Mouse (Mus musculus): ENCODE results near the gene Zbtb40.

The Zbtb40 gene

DNA sequence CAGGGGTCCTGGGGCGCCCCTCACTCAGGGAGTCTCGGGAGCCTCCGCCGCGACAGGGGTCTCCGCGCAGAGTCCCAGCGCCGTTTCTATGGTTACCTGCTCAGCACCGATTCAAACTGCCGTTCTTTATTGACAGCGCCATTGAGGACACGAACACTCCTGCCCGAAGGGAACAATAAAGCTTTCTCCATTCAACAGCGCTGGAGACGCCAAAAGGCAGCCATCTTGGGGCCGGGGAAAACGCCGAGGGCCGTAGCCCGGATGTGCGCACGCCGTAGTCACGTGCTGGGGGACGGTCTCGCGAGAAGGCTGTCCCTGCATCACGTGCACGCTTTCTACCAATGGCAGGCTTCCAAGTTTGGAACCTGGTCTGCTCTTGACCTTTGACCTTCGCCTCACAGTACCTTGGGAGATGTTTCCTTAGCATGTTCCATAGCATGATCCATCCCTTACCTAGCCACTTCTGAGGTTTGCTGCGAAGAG lies at the start of gene Zbtb40:
TSS of gene Zbtb40 (minus strand) at position 252 of the 483 bp plus-strand sequence.
- DNase-seq (ENCODE audit: extremely low spot score) = peak; percentile 97

- DNase-seq (ENCODE audit: extremely low spot score) = no peak
Measured at GRCm38 (mm10) chr4:137097984-137098327, 49.4 kb upstream of the Zbtb40 start.

GRCm38 (mm10) chr4:137097246-137097983 lies 48.8 kb upstream of the Zbtb40 start:
- DNase-seq (ENCODE audit: extremely low spot score) = no peak

GRCm38 (mm10) chr4:137096353-137096752 lies 47.8 kb upstream of the Zbtb40 start:
- DNase-seq (ENCODE audit: extremely low spot score) = no peak

- DNase-seq (ENCODE audit: extremely low spot score) = peak; percentile 22
Measured at GRCm38 (mm10) chr4:137085083-137085810, 36.6 kb upstream of the Zbtb40 start.

DNA sequence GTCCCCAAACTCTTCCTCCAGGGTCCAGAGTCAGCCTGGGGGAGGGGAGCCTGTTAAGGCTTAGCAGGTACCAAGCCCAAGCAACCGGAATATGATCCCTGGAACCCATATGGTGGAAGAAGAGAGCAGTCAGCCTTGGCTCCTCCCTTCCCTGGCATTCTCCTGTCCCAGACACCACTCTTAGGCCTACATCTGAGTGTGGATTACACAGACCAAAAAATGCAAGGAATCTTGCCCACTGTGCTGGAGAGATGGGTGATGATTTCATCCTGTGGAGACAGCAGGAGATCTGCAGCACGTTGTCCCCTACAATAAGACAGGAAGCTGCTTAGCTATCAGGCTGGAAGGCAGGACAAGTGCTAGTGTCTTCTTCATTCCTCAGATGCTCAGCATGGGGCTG lies 34.3 kb upstream of the Zbtb40 start:
- DNase-seq (ENCODE audit: extremely low spot score) = no peak

DNA sequence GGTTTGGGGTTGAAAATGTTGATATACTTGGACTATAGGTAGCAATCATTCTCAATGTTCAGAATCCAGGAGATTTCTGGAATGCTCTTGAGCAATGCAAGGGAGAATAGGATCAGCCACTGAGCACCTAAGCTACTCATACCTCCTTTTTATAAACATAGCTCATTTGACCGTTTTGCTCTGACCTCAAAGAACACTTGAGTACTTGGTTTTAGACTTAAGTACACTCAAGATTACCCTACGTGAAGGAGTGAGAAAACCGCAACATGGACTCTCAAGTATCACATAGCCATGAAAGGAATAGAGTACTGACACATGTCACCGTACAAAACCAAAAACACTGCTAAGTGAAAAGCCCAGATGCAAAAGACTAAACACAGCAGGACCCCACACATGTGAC lies 32.8 kb upstream of the Zbtb40 start:
- DNase-seq (ENCODE audit: extremely low spot score) = no peak

- DNase-seq (ENCODE audit: extremely low spot score) = no peak
Measured at GRCm38 (mm10) chr4:137077216-137077615, 28.6 kb upstream of the Zbtb40 start.

DNA sequence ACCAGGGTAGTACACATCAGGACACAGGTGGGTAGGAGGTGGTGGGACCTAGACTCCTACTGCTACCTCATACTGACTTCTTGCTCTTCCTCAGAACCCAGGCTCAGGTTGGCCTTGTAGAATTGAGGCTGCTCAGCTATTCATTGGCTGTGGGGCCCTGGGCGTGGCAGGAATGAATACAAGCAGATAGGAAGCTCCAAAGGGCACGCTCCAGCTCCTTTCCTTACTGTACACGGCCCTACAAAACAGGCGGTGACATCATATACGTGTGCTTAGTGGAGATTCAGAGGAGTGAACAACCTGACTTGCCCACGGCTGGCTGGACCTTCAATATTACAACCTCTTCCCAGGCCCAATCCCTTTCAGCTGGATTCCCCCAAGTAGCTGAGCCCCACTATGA lies 22.6 kb upstream of the Zbtb40 start:
- no peak for DNase-seq (ENCODE audit: extremely low spot score)

GRCm38 (mm10) chr4:137068491-137068890 lies 19.9 kb upstream of the Zbtb40 start:
- DNase-seq (ENCODE audit: extremely low spot score) = no peak

- no peak for DNase-seq (ENCODE audit: extremely low spot score)
Measured at GRCm38 (mm10) chr4:137065846-137066245, 17.2 kb upstream of the Zbtb40 start.

GRCm38 (mm10) chr4:137054932-137055331 lies 6.3 kb upstream of the Zbtb40 start:
- no peak for DNase-seq (ENCODE audit: extremely low spot score)

- no peak for DNase-seq (ENCODE audit: extremely low spot score)
Measured at GRCm38 (mm10) chr4:137053810-137054209, 5.2 kb upstream of the Zbtb40 start.

DNA sequence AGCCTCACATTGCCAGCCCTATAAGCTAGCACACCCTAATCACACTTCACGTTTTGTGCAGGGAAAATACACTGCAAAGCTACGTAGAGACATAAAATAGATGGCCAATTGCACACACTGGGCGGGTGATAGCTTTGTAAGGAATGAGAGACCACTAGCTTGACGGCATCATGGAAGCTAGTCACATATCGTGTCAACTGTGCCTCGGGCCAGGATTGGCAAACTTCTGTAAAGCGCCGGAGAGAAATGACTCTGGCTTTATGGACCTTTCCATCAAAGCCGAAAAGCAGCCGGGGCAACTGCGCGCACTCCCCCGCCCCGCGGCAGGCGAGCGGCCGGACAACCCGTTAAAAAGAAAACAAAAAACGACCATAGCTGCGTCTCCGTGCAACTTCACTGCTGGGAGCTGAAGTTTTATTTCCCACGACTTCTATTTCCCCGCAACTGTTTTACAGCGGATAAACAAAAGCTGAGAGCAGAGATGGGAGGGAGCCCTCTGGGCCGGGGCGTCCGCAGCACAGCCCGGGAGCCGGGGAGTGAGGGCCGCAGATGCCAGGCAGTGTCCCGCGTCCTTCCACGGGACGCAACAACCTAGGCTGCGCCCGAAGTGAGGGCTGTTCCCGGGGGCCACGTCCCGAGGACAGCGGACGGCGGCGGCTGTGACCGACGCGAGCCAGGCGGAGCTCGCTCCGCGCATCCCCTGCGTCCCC lies 606 bp downstream of the Zbtb40 start:
- DNase-seq (ENCODE audit: extremely low spot score) = peak; percentile 41

DNA sequence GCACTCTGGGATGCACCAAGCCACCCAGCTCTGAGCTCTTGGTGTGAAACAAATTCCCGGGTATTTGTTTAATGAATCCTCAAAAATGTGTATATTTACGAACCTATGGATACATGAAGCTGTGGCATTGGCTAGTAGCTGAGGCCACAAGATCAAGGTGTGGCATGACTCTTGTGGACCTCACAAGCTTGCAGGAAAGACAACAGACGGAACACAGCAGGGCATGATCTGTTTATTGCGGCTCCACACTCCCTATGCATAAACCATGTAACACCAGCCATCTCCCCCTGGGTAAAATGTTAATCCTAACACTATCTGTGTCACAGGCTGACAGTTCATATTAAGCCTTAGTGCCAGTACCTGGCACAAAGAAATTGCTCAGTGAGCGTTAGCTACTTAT lies 2.5 kb downstream of the Zbtb40 start:
- DNase-seq (ENCODE audit: extremely low spot score) = no peak

DNA sequence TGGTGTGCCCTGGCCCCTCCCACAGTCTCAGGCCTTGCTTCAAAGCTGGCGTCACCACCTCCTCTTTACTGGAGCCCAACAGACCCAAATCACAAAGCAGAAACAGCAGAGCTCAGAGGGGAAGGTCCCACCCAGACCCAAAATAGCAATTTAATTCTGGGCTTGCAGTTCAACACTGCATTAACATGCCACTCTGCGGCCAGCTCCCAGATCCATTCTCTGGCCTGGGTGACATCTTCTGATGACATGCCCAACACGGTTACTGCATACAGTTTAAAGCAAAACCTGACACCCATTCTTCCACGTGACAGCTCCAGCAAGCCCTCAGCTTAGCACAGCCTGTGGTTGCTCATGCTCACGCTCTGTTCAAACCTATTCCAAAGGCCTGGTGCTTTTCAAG lies 4.1 kb downstream of the Zbtb40 start:
- DNase-seq (ENCODE audit: extremely low spot score) = no peak

GRCm38 (mm10) chr4:137043799-137044198 lies 4.8 kb downstream of the Zbtb40 start:
- DNase-seq (ENCODE audit: extremely low spot score) = no peak

DNA sequence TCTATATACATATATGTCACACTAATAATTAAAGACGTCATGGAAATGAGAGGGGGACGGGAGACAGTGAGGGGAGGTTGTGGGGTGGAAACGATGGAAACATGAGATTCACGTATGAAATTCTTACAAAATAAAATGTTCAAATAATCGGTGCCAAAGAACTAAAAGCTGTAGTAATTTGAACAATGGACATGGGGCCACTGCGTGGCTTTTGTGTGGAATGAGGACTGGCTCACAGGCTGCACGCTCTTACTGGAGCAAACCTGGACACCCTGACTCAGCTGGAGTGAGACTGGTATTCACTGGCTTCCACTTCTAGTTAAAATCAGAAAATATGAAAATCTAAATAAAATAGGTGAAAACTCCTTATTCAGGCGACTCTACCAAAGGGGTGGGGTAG lies 6.6 kb downstream of the Zbtb40 start:
- DNase-seq (ENCODE audit: extremely low spot score) = no peak

DNA sequence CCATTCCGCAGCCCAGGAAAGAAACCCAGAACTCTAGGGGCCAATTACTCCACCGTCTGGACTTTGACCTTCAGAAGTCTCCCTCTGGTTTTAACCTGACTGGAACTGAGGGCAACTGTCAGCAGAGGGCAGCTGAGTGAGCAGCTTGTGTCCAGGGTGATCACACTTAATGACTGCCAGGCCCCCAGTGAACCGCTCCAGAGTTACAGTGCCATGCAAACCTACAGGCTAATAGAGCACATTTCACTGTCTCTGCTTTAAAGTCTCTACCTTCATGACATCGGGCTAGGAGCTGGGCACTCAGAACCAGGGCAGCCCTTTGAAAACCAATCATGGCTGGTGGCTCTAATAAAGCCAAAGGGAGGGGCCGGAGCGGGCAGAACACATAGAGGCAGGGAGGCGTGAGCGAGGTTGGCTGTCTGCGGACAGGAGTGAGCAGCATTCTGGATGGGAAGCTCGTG lies 7.4 kb downstream of the Zbtb40 start:
- no peak for DNase-seq (ENCODE audit: extremely low spot score)

DNA sequence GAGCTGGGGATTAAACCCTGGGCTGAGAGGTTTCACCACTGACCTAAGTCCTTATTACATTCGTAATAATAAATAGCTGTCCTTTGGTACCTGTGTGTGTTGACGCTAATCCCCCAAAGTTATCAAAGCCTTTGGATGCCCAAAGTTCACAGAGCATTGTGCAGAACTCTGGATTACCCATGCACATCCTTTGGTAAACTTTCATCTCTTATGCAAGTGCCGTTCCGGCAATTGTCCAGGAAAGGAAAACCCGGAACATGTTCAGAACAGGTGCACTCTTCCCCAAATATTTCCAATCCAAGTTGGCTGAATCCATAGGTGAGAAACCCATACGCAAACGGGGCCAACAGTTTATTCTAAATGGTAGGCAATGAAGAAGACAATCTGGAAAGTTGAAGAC lies 9.2 kb downstream of the Zbtb40 start:
- no peak for DNase-seq (ENCODE audit: extremely low spot score)

DNA sequence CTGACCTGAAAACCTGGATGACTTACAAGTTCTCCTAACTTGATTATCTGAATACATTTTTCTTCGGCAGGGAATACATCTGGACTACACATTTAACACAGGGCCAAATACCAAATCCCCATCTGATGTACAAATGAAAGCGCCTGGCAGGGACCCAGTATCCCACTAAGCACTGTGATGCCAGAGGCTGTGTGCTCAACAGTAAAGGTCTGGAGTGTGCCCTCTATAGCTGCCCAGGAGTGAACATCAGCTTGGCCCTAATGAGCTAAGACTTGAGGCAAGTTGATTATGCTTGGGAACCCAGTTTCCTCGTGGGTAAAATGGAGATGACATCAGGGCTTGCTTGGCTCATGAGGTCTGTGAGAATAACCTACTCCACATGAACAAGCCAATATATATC lies 10.1 kb downstream of the Zbtb40 start:
- DNase-seq (ENCODE audit: extremely low spot score) = no peak

DNA sequence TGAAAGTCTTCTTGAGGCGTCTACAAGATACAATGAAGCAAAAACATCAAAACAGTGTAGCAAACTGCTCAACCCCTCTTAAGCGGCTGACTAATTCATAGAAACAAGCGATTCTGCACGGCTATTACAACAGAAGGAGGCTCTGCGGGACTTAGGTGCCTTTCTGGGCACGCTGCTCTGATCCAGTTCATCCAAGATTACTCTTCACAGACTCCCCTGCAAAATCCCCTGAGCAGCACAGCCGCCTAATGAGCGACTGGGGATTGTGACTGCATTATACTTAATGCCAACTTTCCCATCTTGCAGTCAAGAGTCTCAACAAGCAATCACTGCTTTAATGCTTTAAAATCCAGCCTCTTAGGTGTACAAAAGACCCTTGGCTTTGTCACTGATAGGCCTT lies 10.5 kb downstream of the Zbtb40 start:
- no peak for DNase-seq (ENCODE audit: extremely low spot score)

Measured in embryo, embryonic 9.5 days (tissue).